Mouse (Mus musculus): ENCODE results near the gene Best2. TPM values are rescaled to one million over a fixed set of nuclear protein-coding genes. Genes with fewer than 3 reads are reported as not detected.

The Best2 gene
- total and polyA plus RNA-seq, 2 experiments = 0.06 TPM; not detected in 1

DNA sequence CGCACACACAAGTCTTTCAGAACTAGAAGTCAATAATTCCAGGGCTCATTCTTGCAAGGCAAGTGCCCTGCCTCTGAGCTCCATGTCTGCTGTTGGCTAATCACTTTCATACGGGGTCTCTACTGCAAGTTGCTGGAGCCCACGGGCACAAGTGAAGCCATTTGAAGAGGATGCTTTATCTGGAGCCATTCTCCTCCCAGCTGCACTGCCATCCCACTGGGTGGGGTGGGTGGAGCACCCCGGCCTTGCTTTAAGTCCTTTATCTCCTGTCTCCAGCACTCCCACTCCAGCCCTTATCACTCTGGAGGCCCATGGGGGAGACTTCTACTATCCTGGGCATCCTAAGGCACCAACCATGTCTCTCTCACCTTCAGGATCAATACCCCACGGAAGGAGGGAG is 43.4 kb downstream of the Best2 start:
- DNase-seq (ENCODE audit: extremely low read depth, low read depth, low spot score) = no peak
- no peak overlapping the region for H3K27ac ChIP-seq (replicated peaks; ENCODE audit: insufficient read depth, low read depth, low read length)
- no peak overlapping the region for H3K4me3 ChIP-seq (ENCODE audit: insufficient read depth, low read depth, low read length)
- H3K4me1 ChIP-seq (ENCODE audit: control insufficient read depth, insufficient read depth, low read length) = peaks cover 26% of the 10 kb centered on the region
- H3K9ac ChIP-seq (ENCODE audit: low read depth, low read length) = no peak overlapping the region
- 80% methylated on average over 5 of the region's 5 CpGs for whole genome bisulfite sequencing
- peaks cover 3% of the 10 kb centered on the region for H3K36me3 ChIP-seq (ENCODE audit: control insufficient read depth, insufficient read depth, low read length)
- H3K79me2 ChIP-seq (ENCODE audit: control insufficient read depth, insufficient read depth, low read length) = no peaks in the 10 kb centered on the region
- no peaks in the 10 kb centered on the region for H3K27me3 ChIP-seq (ENCODE audit: control insufficient read depth, insufficient read depth, low read length)
- no peak for TF ChIP-seq POLR2A (IDR thresholded peaks at IDR 0.05; ENCODE audit: extremely low read depth, insufficient read depth, low read length)

DNA sequence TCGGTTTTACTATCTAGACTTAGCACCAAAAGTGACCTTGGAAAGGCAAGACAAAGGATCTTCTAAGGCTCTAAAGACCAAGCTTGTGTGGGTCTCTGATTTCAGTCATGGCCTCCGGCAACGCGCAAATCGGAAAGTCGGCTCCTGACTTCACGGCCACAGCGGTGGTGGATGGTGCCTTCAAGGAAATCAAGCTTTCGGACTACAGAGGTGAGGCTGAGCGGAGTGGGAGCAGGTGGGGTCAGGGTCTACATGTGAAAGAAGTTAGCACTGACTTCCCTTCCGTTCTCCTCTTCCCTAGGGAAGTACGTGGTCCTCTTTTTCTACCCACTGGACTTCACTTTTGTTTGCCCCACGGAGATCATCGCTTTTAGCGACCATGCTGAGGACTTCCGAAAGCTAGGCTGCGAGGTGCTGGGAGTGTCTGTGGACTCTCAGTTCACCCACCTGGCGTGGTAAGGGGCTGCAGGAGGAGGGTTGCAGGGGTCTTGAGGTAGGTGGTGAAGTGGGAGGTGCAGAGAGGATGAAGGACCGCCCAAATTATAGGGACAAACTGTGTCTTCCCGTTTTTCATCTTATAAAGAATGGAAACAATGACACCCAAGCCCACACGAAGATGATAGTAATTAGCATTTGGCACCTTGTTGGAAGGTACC is 44.1 kb downstream of the Best2 start:
- peaks cover 3% of the 10 kb centered on the region for H3K36me3 ChIP-seq (ENCODE audit: control insufficient read depth, insufficient read depth, low read length)
- 25% methylated on average over 21 of the region's 21 CpGs for WGBS
- peak overlapping the region; percentile 68 for H3K4me3 ChIP-seq (ENCODE audit: insufficient read depth, low read depth, low read length)
- H3K79me2 ChIP-seq (ENCODE audit: control insufficient read depth, insufficient read depth, low read length) = no peaks in the 10 kb centered on the region
- no peak overlapping the region for H3K27ac ChIP-seq (replicated peaks; ENCODE audit: insufficient read depth, low read depth, low read length)
- H3K9ac ChIP-seq (ENCODE audit: low read depth, low read length) = peak overlapping the region; percentile 62
- peaks cover 24% of the 10 kb centered on the region for H3K4me1 ChIP-seq (ENCODE audit: control insufficient read depth, insufficient read depth, low read length)
- no peaks in the 10 kb centered on the region for H3K27me3 ChIP-seq (ENCODE audit: control insufficient read depth, insufficient read depth, low read length)
- TF ChIP-seq CTCF (IDR thresholded peaks at IDR 0.05; ENCODE audit: low read depth, low read length) = no peak
- TF ChIP-seq POLR2A (IDR thresholded peaks at IDR 0.05; ENCODE audit: extremely low read depth, insufficient read depth, low read length) = no peak
- no peak for DNase-seq (ENCODE audit: extremely low read depth, low read depth, low spot score)

DNA sequence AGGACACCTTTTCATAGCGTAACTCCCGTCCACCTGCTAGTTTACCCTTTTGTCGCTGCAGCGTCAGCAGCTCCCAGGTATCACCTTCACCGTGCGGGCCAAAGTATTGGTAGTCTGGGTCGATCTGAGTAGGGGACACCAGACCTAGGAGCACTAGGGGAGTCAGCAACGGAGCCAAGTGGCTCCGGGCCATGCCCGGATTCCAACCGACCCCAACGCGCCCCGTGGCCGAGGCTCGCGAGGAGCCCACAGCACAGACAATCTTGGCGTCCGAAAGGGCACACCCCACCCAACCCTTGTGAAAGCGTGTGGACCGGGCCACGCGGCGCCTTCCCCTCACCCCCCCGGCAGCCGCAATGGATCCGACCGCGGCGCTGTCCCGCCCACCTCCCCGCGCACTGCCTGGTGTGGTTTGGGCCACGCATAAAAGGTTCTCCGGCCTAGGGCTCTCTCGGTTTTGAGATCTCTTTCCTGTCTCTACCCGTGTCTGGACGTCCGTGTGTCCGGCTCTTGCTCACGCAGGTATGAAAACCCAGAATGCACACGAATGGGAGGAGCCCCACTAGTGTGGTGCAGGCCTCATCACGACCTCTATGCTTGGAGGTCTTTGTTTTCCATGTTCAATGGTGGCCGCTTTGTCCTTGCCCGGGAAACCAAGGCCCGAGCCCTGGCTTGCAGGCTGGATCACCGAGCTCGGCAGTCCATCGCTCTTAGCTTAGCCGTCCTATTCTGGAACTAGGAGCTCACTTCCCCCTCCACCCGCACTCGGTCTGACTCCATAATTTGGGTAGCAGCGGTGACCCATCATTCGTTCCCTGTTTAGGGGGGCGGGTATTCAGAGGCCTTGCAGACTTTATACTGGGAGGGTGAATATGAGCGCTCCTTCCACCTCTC is 44.8 kb downstream of the Best2 start, which contains the start of the genes Gm49661, Prdx2 and Rnaseh2a:
Gm49661 (minus strand) TSS at position 193 of the 894 bp plus-strand sequence.
Prdx2 (plus strand) TSS at position 347 of the 894 bp plus-strand sequence.
Rnaseh2a (minus strand) TSS at position 527 of the 894 bp plus-strand sequence.
- peaks cover 3% of the 10 kb centered on the region for H3K36me3 ChIP-seq (ENCODE audit: control insufficient read depth, insufficient read depth, low read length)
- no peaks in the 10 kb centered on the region for H3K27me3 ChIP-seq (ENCODE audit: control insufficient read depth, insufficient read depth, low read length)
- H3K27ac ChIP-seq (replicated peaks; ENCODE audit: insufficient read depth, low read depth, low read length) = peak within 1 kb of the TSS; percentile 79
- under 1% methylated on average over 56 of the region's 56 CpGs for WGBS
- H3K79me2 ChIP-seq (ENCODE audit: control insufficient read depth, insufficient read depth, low read length) = no peaks in the 10 kb centered on the region
- TF ChIP-seq CTCF (IDR thresholded peaks at IDR 0.05; ENCODE audit: low read depth, low read length) (no peak), POLR2A (IDR thresholded peaks at IDR 0.05; ENCODE audit: extremely low read depth, insufficient read depth, low read length) (peak; percentile 81; the same call in 1 of the 2 replicates)
- DNase-seq (ENCODE audit: extremely low read depth, low read depth, low spot score) = peak; percentile 78
- H3K4me3 ChIP-seq (ENCODE audit: insufficient read depth, low read depth, low read length) = peak within 1 kb of the TSS; percentile 68
- peak within 1 kb of the TSS; percentile 62 for H3K9ac ChIP-seq (ENCODE audit: low read depth, low read length)
- H3K4me1 ChIP-seq (ENCODE audit: control insufficient read depth, insufficient read depth, low read length) = peaks cover 23% of the 10 kb centered on the region

DNA sequence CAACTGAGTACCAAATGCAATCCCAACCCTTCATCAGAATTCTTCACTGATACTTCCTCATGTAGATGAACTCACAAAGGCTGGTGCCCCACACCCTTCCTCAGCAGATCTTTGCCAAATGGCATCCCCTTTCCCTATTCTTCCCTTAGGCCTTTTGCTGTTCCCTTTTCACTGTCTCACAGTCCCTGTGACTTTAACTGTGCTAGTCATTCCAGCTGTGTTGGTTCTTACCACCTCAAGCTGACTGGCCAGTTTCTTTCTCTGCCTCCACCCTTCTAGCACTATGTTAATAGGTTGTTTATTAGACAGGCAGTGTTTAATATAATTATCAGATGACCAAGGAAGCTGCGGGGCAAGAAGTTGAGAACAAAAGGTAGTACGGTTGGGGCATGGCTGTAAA is 45.7 kb downstream of the Best2 start:
- H3K4me1 ChIP-seq (ENCODE audit: control insufficient read depth, insufficient read depth, low read length) = peaks cover 18% of the 10 kb centered on the region
- no peaks in the 10 kb centered on the region for H3K27me3 ChIP-seq (ENCODE audit: control insufficient read depth, insufficient read depth, low read length)
- no peaks in the 10 kb centered on the region for H3K79me2 ChIP-seq (ENCODE audit: control insufficient read depth, insufficient read depth, low read length)
- H3K27ac ChIP-seq (replicated peaks; ENCODE audit: insufficient read depth, low read depth, low read length) = peak overlapping the region; percentile 79
- 18% methylated on average over 2 of the region's 2 CpGs for WGBS
- TF ChIP-seq POLR2A (IDR thresholded peaks at IDR 0.05; ENCODE audit: extremely low read depth, insufficient read depth, low read length) (no peak), CTCF (IDR thresholded peaks at IDR 0.05; ENCODE audit: low read depth, low read length) (no peak)
- H3K36me3 ChIP-seq (ENCODE audit: control insufficient read depth, insufficient read depth, low read length) = peaks cover 3% of the 10 kb centered on the region
- peak overlapping the region; percentile 21; the same call in 1 of the 2 replicates for H3K9ac ChIP-seq (ENCODE audit: low read depth, low read length)
- DNase-seq (ENCODE audit: extremely low read depth, low read depth, low spot score) = peak; percentile 35
- H3K4me3 ChIP-seq (ENCODE audit: insufficient read depth, low read depth, low read length) = no peak overlapping the region; the same call in 1 of the 2 replicates

DNA sequence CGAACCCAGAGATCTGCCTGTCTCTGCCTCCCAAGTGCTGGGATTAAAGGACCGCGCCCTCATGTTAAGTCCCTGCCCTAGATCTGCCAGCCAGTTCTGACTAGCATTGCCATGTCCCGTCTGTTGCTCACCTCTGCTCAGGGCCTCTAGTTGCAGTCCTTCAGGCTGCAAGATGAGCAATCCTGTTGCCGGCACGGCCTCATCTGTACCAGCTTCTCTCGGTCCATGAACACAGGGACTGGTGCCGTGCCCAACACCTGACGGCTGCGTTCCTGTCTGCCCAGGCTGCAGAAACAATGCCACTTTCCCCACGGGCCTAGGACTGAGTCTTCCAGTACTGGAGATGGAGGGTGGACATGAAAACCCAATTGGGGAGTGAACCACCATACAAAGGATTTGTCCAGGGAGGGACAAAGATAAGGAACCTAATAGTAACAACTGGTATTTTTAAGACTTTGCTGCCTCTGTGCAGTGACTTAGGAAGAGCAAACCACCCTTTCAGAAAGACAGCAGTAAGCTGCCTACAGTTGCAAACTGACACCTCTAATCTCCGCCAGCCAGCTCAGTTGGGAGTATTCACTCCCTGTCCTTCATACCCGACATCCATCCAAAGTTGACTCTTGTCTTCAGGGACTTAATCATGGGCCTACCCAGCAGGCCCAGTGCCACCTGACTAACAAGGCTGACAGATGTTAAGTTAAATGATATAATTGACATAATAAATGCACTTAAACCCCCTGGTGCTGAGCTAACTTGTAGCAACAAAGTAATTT is 46.6 kb downstream of the Best2 start:
- peaks cover 14% of the 10 kb centered on the region for H3K4me1 ChIP-seq (ENCODE audit: control insufficient read depth, insufficient read depth, low read length)
- H3K79me2 ChIP-seq (ENCODE audit: control insufficient read depth, insufficient read depth, low read length) = no peaks in the 10 kb centered on the region
- no peak overlapping the region for H3K4me3 ChIP-seq (ENCODE audit: insufficient read depth, low read depth, low read length)
- 95% methylated on average over 13 of the region's 13 CpGs for WGBS
- TF ChIP-seq POLR2A (IDR thresholded peaks at IDR 0.05; ENCODE audit: extremely low read depth, insufficient read depth, low read length) = no peak
- no peak for TF ChIP-seq CTCF (IDR thresholded peaks at IDR 0.05; ENCODE audit: low read depth, low read length)
- DNase-seq (ENCODE audit: extremely low read depth, low read depth, low spot score) = no peak
- no peaks in the 10 kb centered on the region for H3K27me3 ChIP-seq (ENCODE audit: control insufficient read depth, insufficient read depth, low read length)
- H3K9ac ChIP-seq (ENCODE audit: low read depth, low read length) = no peak overlapping the region
- peaks cover 3% of the 10 kb centered on the region for H3K36me3 ChIP-seq (ENCODE audit: control insufficient read depth, insufficient read depth, low read length)
- H3K27ac ChIP-seq (replicated peaks; ENCODE audit: insufficient read depth, low read depth, low read length) = no peak overlapping the region
